Mouse (Mus musculus) heart, postnatal 0 days (tissue): ENCODE measurements around the gene Plcl1.

Source experiments
- CTCF ChIP-seq: IDR thresholded peaks from 2 replicates; pipeline ENCODE4 v1.5.1; 2016; ENCODE audit warnings: antibody characterized with exemption, control low read depth, low read depth
- EP300 ChIP-seq: IDR thresholded peaks from 2 replicates; pipeline ENCODE4 v1.6.1; 2016; ENCODE audit warnings: antibody characterized with exemption, low read depth

GRCm38 (mm10) chr1:55572202-55572601, 166.5 kb downstream of the Plcl1 start:
- TF ChIP-seq CTCF (no peak), EP300 (no peak)
